Mouse (Mus musculus) embryonic fibroblast, embryonic 13.5 days (primary cell): ENCODE measurements around the gene 1700092M07Rik.

Source experiments
- CTCF ChIP-seq: IDR thresholded peaks from 2 replicates; pipeline ENCODE4 v1.5.1; 2011; ENCODE audit warnings: mild to moderate bottlenecking, control low read depth, low read length, moderate library complexity, borderline replicate concordance; ENCODE audit not compliant: insufficient read depth
- POLR2A ChIP-seq: IDR thresholded peaks from 2 replicates; pipeline ENCODE4 v1.6.1; 2011; ENCODE audit warnings: low read depth, mild to moderate bottlenecking, control low read depth, low read length, moderate library complexity

DNA sequence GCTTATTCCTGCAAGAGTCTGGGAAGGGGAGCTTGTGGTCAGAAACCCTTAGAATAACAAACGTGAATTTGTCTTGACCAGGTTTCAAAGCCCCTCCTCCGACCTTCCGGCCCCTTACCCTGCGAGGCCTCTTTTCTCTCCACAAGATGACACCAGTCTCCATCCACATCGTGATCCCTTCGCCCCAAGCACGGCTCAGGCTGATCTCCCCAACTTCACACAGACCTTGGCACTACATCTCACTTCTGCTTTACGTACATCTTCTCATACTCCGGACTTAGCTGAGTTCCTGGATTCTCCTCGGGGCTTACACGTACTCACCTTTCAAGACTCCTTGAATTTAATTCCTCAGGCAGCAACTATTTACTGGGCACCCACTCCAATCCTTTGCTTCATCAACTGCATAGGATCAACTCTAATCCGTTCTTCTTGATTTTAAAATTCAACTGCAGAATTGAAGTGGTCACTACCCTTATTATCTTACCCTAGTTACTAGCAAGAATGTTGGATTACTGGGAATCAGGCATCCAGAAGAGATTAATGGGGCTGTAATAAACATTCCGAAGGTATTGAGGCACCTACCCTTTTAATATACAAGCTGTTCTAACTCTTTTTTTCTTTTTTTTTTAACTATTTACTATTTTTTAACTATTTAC, 26.4 kb upstream of the 1700092M07Rik start:
- TF ChIP-seq CTCF (no peak), POLR2A (no peak; the same call in 1 of the 2 replicates)
